Mouse (Mus musculus) thymus, postnatal 14 days (tissue): ENCODE measurements around the gene Pik3r1.

Experiments used
- DNase-seq: peaks from one replicate; pipeline ENCODE4 v3.0.0; 2021

The Pik3r1 gene

DNA sequence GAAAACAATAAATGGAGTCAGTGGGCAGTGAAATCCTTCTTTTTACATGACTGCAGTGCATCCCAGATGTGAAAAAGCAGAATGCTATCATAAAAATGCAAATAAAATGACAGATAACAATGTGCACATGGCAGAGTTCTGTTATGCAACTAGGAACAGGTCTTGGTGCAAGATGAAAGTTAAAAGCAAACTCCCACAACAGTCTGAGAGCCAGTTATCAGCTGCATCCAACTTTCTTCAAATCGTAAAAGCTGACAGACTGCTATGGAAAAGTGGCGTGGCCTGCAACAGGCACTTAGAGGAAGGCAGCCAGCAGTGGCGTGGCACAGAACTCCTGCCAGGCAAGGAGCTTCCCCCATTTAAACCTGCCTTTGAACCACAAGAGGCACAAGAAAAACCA, 2.0 kb downstream of the Pik3r1 start:
- no peak for DNase-seq

DNA sequence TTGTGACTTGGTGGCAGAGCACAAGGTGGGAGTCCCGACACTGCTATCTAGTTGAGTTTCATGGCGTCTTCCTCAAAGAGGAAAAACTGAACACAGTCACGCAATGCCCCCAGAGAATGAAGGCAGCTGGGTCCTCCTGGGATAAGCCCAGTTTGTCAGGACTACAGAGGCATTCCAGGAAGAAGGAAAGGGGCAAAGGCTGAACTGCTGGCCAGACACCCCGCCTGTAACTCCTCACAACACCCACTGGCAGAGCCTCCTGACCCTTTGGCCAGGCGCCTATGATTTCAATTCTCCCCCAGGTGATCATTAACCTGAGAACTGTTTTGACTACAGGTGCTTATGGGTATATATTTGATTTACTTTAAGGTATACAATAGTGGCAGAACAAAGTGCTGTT, 3.9 kb downstream of the Pik3r1 start:
- DNase-seq, result no peak

DNA sequence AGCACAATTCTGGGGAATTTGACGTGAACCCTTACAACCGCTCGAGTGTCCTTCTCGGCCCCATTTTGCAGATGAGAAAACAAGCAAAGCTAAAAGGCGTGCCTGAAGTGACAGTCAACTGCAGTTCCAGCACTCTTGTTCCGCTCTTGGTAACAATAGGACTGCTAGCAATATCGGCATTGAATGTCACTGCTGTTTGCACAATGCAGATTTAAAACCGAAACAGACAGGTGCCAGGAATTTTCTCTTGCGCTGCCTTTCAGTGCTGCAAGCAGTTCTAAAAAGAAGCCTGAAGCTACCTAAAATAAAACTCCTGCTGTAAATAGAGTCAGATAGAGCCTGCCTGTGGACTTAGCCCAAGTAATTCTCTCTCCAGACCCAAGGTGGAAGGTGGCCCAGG, 4.3 kb downstream of the Pik3r1 start:
- DNase-seq, result no peak

DNA sequence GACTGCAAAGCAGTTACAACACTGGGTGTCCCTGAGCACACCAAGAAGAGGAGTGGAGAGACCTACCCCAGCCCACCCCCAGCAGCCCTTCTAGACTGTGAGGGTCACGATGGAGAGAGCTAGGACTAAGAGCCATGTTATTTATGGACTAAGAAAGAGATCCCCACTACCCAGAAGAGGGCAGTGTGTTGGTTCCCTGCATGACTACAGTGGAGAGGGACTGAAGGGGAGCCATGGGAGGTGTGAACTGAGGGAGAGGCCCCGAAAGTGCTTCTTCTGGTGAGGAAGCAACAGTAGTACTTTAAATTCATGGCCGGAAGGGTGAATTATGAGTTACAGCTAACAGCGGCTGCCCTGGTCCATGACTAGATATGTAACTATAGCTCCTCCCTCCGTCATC, 4.9 kb downstream of the Pik3r1 start:
- DNase-seq, result no peak

DNA sequence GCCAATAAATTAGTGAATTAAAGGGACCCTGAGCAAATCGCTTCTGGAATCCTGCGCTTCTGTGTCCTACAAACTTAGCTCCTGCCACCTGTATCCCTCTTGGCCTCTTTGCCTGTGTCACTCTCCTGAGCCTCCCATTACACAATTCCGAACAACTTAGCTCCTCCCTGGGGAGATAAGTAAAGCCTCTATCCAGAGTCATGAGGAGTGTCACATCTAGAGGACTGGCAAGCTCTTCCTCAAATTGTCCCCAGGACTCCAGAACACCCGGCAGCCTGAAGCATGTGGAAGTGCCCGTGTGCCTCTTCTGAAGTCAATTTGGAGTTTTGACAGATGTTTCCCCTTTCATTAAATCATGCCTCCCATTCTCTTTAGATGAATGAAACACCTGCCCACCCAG, 6.4 kb downstream of the Pik3r1 start:
- no peak for DNase-seq

DNA sequence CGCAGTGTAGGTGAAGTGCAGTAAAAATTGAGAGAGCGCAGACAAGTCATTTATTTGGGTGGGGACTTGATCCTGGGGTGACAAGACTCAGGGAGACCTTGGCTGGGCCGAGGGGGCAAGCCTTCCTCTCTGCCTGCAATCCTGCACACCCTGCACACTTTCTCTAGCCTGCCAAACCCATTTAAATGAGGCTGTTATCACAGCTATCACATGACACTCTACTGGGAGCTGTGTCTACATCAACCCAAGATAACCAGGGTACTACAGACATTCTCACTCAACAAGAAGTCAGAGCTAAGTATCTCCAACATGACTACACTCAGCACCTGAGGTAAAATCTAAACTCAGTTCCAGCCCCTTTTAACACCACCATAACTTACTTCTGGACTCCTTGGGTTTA, 7.1 kb downstream of the Pik3r1 start:
- DNase-seq, result no peak

DNA sequence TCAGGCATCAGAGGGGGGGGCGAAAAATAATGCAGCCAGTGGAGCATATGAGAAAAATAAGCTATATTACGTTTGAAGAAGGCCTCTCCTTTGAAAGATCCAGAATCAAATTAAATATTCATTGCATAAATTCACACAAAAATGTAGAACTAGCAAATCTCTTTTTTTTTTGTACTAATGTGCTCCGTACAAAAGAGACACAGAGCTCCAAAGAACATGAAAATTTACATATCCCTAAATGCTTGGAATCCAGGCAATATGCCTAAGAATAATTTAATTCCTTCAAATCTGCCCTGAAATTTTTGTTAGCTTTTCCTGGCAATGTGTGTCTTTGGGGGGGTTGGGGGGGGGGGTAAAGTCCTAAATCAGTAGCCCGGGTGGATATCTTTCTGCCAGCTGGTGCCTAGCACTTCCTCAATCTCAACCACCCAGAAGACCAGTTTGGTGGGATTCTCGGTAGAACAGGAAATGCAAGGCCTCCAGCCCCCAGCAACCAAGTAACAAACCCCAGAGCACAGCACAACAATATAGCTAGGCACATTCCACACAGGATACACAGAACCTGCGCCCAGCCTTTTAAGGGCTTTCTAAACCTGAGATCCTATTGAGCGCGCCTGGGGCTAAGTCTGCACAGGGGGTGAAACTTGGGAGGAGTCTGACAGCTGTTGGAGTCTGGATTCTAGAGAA, 7.9 kb downstream of the Pik3r1 start:
- DNase-seq, result peak; percentile 41

DNA sequence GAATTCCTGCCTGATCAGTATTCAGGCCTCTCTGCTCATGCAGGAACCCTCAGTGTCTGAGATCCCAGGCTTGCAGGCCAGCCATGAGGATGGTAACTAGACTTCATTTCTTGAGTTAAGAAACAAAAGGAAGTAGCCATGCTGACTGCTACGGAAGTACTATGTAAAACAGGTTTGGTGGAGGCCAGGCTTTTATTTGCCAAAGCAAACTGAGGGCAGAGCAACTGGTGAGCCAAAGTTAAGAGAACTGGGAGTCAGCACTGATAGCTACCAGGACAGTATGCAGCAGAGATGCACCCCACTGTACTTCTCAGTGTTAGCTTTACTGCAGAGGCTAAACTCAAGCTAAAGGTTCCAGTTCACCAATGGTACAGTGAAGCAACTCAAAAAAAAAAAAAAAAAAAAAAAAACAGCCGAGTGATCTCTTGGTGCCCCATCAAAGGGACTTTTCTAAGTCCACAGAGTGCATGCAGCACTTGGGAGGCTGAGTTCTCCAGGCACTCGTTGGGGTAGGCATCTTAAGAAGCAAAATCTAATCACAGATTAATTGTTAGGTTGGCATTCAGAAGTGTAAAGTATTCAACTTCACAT, 8.6 kb downstream of the Pik3r1 start:
- no peak for DNase-seq

DNA sequence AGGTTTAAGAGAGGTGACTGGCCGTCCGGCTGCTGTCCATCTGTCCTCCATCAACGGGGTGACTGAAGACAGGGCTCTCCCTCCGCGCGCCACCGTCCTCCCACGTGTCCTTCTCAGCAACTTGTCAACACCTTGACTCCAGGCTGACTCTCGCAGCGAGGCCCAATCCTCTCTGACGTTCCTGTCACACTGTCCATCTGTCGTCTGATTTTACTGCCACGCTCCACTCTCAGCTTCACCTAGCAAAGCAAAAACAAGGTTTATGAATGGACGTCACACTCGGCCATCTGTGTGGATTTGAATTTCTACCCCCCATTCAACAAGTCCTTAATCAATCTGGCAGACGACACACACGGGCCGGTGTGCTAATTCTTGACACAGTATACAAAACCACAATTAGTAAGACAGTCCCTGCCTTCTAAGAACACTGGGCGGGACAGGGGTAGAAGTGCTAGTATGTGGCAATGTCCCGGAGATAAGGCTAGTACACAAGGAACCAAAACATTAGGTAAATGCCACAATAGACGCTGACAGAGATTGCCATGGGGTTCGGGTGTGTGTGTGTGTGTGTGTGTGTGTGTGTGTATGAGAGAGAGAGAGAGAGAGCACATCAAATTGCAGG, 10.1 kb downstream of the Pik3r1 start:
- DNase-seq, result no peak

DNA sequence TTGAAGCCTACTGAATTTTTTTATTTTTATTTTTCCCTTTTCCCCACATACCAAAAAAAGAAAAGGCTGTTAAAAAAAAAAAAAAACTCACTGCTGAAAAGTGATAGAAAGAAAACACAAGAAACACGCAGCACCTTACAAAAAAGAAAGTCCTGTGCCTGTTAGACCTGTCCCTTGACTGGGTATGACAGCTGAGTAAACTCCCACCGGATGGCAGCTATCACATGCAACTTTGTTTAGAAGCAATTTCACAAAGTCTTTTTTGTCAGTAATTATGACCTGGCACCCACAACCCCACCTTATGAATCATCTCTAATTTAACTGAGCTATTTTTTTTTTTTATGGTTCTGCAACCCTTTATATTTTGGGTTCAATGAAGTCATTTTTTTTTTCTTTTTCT, 12.8 kb downstream of the Pik3r1 start:
- DNase-seq, result no peak

DNA sequence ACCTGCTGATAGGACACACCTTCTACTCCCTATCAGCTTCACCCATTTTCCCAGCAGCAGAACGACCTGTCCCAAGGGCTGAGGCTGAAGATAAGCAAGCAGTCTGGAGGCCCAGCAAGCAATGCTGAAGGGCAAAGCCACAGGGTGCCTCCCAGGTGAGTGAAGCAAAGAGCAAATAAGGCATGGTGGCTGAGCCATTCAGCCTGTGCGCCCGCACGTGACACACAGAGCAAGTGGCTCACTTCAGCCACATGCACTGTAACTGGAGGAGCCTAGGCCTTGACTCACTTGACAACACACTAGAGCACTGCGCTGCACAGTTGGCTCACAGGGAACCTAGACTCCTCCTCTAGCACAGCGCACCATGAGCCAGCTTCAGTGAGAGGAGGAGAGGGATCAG, 14.4 kb downstream of the Pik3r1 start:
- DNase-seq, result no peak

DNA sequence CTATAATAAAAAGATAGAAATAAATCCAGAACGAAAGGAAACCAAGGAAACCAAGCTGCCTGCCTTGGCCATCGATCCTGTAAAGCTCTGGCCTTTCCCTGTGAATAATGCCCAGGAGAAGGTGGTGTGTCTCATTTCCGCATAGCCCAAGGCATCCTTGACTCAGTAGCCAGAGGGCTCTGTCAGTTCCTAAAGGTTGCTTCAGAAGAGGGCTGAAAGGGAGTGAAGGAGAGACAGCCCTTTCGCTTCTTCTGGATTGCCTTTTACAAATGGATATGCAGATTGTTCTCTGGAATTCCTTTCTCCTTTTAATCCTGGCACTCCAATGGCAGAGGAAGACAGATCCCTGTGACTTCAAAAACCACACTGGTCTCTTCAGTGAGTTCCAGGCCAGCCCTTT, 16.2 kb downstream of the Pik3r1 start:
- no peak for DNase-seq

DNA sequence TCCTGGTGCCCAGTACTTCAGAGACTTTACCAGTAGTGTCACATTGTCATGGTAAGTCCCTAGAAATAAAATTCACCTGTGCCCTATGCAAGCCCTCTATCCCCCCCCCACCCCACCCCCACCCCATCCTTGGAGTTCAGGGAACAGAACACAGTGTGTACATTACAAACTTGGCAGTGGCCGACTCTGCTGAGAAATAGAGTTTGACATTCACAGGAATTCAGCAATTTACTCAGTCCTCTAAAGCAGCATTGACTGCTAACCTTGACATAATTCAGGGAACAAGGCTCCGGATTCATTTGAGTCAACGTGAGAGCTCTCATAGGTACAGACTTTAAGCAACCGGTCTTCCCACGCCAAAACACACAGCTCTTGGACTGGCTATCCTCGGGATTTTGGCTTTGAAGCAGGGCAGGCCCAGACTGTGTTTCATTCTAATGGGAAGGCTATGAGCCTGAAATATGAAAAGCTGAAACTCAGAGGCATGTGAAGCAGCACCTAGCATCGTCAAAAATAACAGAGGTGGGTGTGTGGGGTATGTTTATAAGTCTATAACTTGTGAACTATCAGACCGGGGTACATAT, 21.9 kb downstream of the Pik3r1 start:
- DNase-seq, result no peak

DNA sequence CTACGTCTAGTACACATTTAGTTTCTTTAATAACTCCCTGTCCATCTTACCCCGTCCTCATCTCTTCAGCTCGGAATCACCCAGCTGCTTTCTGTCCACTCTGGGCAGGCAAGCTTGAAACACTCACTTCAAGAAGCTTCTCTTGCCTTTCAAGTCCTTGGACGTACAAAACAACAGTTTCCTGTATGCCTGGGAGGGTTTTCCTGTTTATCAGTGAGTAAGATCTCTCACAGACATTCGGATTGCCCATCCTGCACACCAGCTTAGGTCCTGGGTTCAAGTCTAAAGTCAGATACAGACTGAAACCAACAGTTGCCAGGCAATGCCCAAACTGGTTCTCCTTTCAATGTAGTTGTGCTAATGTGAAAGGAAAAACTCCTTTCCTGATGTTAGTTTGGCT, 23.1 kb downstream of the Pik3r1 start:
- no peak for DNase-seq

DNA sequence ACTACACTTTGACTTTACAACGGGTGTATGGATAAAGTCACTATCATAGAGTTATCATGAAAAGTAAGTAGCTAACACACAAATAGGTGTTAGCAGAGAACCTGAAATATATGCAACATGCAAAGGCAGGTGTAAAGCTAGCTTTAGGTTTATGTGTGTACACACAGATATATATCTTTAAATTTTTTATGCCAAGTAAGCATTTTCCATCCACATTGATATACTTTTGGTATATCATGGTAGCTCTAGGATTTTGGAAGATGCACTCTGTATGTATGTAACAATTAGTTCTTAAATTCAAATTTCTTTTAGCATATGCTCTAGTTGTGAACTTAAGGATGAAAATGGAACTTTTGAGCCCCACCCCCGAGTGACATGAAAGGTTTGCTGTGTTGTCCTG, 24.0 kb downstream of the Pik3r1 start:
- DNase-seq, result no peak

DNA sequence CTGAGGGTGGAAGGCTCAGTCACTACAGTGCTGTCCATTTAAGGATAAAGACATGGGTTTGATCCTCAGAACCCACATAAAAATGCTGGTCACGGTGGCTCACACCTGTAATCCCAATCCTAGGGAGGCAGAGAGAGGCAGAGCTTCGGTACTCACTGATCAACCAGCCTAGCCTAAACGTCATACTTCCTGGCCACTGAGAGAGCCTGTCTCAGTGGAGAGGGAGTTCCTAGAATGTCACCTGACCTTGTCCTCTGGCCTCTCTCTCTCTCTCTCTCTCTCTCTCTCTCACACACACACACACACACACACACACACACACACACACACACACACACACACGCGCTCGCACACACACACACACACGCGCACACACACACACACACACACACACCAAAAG, 24.8 kb downstream of the Pik3r1 start:
- DNase-seq, result no peak

DNA sequence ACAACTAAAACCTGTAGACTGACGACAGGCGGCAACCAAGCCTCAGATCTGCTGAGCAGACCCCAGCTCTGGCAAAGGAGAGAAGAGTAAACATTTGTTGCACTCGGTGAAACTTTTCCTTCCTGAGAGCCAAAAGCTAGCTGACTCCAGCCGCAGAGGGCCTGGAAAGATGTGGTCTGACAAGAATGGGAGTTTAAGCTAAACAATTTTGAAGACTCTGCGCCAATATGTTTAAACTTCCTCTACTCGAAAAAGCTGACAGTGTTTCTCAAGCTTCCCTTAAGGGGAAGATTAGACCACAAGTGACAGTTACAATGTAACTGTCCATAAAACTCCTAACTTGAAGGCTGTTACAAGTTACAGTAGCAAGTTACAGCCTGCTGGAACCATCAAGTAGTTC, 25.4 kb downstream of the Pik3r1 start:
- no peak for DNase-seq

DNA sequence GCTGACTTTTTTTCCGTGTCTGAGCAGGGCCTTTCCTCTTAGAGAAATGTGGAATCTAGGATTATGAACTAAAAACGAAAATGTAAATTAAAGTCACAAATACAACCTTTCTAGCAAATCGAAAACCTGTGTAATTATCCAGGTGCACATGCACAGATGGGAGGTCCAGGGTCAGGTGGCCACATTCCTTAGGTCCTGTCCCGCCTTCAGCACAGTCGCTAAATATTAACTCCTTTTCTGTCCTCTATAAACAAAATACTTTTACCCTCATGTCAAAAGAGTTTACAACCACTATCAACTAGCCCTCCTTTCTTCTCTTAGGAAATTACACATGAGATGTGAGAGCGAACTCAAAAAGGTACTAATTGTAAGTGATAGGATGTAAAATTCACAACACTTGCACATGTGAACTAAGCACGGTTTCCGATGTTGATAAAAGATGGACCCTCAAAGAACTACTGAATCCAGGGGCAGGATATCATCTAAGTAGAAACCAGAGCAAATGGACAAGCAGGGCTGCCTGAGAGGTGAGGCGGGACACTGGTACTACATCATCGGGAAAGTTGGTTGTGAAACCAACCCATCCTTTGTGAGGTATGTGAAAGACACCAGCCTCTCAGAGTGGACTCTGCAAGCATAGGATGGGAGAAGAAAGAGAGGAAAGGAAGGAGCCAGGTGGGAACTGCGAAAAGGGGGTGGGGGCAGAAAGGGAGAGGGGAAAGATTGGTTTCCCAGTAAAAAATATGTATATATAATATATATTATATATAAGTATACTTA, 26.3 kb downstream of the Pik3r1 start:
- no peak for DNase-seq

DNA sequence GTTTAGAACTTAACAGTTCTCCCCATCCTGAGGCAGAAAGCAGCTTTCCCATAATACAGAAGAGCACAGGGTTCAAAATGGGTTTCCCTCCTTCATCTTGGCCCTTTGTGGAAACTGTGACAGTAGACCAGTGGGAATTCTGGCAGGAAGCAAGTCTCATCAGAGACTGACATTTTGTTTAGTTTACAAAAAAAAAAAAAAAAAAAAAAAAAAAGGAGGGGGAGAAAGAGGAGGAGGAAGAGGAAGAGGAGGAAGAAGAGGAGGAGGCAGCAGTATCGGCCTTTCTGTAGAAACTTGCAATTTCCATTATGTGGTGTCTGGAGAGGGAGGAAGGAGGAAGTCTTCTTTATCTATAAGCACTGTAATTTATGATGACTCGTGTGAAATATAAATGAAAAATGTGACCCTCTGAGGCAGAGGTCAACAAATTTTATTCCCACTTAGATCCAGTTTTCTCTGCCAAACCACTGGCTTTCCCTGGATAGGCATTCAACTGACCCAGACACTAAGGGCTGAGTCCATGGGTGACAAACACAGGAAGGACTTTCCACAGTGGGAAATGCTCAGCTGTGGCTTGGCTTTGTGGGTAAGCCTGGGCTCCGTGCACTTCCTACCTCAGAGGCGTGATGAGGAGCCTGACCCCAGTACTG, 28.2 kb downstream of the Pik3r1 start:
- no peak for DNase-seq

DNA sequence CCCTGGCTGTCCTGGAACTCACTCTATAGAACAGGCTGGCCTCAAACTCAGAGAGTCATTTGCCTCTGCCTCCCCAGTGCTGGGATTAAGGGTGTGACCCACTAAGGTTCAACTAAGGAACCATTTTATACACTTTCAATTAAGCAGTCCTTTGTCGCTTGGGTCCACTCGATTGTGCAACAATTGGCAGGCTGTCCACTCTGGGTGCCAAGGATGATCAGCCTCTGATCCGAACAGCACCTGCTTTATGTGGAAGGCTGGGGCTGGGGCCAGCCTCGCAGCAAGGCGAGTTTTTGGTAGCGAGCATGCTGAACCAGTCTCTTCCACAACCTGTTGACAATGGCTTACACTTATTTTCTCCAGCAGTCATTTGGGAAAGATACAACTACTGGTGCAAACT, 29.2 kb downstream of the Pik3r1 start:
- no peak for DNase-seq

DNA sequence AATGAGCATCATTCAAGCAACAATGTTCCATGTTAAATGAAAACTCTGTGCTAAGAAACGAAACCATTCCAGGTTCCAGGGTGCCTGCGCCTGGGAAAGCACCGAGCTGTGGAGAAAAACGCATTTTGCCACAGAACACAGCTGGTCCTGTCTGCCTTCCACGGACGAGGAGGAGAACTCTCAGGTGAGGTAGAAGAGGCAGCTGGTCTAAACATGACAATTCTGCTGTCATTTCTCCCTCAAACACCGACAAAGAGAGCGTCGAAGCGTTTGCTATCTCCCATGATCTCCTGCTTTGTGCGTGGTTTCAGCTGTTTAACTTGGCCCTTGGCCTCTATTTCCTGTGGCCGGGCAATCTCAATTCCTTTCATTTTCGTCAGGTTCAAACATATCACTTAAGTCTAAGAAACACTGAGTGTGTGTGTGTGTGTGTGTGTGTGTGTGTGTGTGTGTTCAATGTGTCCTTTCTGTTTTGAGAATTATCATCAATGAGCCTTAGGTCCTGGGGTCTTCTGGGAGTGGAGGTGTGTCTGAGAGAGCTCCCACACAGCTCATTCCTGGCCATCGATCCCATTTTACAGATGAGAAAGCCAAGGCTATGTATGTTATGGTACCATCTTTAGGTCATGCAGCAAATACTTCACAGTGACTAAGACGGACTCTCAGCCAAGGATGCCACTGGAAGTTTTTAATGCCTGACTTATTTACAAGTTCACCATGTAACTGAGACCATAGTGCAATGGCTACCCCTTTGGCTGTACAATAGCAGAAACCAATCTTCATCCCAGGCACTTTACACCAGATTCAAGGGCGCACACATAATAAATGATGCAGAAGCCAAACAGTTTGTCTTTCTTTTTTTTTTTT, 31.3 kb downstream of the Pik3r1 start:
- no peak for DNase-seq
